Mouse (Mus musculus): ENCODE measurements around the gene AI467606. TPM values are rescaled to one million over a fixed set of nuclear protein-coding genes. Genes with fewer than 3 reads are reported as not detected.

The AI467606 gene
- polyA plus RNA-seq (2016; fragmentation: Nextera tagmentation; extraction: Ambion mirVana) = 1.1 and 1.5 TPM in 2 replicates

DNA sequence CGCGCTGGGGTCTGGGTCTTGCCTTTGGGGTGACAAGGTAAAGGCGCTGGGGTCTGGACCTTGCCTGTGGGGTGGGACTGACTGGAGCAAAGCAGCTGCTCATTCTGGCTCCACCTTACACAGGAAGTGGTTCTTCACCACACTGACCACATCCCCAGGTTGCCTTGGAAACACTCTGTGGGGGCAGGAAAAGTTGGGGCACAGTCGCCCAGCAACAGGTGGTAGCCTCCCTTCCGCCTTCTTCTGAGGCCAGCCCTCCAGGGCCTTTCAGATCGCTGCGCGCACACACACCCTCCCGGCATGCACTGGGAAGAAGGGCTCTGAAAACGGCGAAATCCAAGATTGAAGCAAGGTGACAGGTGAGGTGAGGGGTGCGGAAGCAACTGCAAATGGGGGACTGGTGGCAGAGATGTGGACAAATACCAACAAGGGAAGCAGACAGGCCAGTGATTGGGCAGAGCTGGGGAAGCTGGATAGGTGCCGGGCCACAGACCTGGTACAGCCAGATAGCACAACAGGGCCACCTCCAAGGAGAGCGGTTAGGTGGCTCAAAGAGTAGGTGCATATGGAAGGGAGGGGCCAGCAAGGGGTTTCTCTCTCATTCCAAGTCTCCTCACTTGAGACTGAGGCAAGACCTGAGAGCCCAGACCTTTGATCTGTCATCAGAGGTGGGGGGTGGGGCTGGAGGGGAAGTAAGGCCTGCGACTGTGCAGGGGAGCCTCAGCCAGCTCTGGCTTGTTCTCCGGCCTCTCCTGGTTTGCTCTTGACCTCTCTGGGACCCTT, at the start of gene AI467606:
TSS of gene AI467606 (plus strand) at position 246 of the 783 bp plus-strand sequence.
- no peak within 1 kb of the TSS for H3K27ac ChIP-seq (replicated peaks)
- no peaks in the 10 kb centered on the region for H3K9me3 ChIP-seq
- peaks cover 10% of the 10 kb centered on the region for H3K4me1 ChIP-seq
- H3K9ac ChIP-seq (replicated peaks) = no peak within 1 kb of the TSS
- H3K36me3 ChIP-seq = no peaks in the 10 kb centered on the region
- no peak within 1 kb of the TSS for H3K4me3 ChIP-seq
- WGBS = 76% methylated on average over 16 of the region's 16 CpGs
- H3K4me2 ChIP-seq (replicated peaks) = no peak within 1 kb of the TSS
- no peak for ATAC-seq (ENCODE audit: low FRiP score, low read depth)
- no peaks in the 10 kb centered on the region for H3K27me3 ChIP-seq

DNA sequence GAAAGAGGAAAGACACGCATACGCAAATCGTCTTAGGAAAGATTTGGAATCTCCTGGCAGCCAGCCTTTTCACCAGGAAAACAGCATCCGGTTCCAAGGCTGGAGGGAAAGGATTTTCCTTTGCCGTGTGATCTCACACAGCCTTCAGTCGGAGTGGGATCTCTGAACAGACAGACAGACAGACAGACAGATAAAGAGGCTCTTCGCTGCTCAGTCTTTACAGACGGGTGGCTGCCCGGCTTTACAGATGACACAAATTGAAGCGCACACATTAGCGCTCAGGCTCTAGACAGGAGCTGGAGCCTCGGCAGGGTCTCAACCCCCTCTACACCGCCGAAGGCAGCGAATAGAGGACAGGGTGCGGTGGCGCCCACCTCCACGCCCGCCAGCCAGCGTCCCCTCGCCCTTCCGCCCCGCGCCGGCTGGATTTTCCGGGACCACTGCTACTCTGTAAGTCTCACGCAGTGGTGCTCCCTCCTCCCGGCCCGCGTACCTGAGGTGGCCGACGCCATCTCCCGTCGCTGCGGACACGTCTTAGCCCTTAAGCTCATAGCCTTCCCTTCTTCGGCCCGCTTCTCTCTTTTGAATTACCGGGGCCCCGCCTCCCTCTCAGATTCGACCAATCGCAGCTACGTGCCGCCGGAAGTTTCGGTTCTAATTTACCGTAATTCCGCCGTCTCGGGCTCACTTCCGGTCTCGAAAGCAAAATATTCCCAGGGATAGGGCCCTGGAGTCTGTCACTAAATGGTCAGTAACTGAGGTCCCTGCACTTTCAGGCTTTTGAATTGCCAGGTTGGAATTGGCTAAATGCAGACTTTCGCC, 49.1 kb upstream of the AI467606 start, which contains the start of gene Kif22:
TSS of gene Kif22 (minus strand) at position 621 of the 822 bp plus-strand sequence.
- ATAC-seq (ENCODE audit: low FRiP score, low read depth) = peak; percentile 74
- peaks cover 20% of the 10 kb centered on the region for H3K4me1 ChIP-seq
- H3K4me3 ChIP-seq = peak within 1 kb of the TSS; percentile 91
- H3K4me2 ChIP-seq (replicated peaks) = peak within 1 kb of the TSS; percentile 92
- peak within 1 kb of the TSS; percentile 70 for H3K27ac ChIP-seq (replicated peaks)
- peaks cover 16% of the 10 kb centered on the region for H3K36me3 ChIP-seq
- no peaks in the 10 kb centered on the region for H3K27me3 ChIP-seq
- H3K9me3 ChIP-seq = no peaks in the 10 kb centered on the region
- under 1% methylated on average over 53 of the region's 53 CpGs for WGBS
- peak within 1 kb of the TSS; percentile 86 for H3K9ac ChIP-seq (replicated peaks)

DNA sequence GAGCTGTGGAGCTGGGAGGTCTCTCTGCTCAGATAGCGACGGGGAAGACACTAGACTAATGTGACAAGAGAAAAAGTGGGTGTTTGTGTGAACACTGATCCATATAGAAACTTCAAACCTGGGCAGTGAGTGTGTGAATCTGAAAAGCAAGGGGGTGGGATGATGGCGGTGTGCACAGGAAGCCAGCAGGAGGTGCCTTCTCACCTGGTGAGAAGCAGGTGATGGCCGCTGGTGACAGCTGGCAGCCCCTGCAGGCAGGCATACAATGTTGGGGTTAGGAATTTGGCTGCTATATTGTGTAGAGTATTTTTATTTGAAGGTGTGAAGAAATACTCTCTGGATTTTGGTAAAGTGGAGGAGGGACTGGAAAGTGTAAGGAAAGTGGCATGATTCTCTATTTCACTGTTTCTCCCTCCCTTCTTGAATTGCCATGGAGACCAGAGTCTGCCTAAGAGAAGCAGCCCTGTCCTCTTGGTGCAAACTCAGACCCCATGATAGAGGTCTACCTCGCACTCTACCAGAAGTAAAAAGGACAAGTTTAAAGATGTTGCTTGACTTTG, 36.1 kb upstream of the AI467606 start:
- Histone ChIP-seq H3K9ac (replicated peaks) (no peak overlapping the region), H3K4me3 (no peak overlapping the region), H3K27ac (replicated peaks) (no peak overlapping the region), H3K9me3 (no peaks in the 10 kb centered on the region), H3K4me2 (replicated peaks) (no peak overlapping the region), H3K36me3 (no peaks in the 10 kb centered on the region), H3K27me3 (no peaks in the 10 kb centered on the region), H3K4me1 (no peaks in the 10 kb centered on the region)
- no peak for ATAC-seq (ENCODE audit: low FRiP score, low read depth)
- 67% methylated on average over 5 of the region's 5 CpGs for WGBS

- no peak for ATAC-seq (ENCODE audit: low FRiP score, low read depth)
- H3K4me3 ChIP-seq = no peak overlapping the region
- WGBS = 89% methylated on average over 6 of the region's 6 CpGs
- H3K36me3 ChIP-seq = no peaks in the 10 kb centered on the region
- H3K27ac ChIP-seq (replicated peaks) = no peak overlapping the region
- no peaks in the 10 kb centered on the region for H3K9me3 ChIP-seq
- no peaks in the 10 kb centered on the region for H3K4me1 ChIP-seq
- H3K4me2 ChIP-seq (replicated peaks) = no peak overlapping the region
- no peaks in the 10 kb centered on the region for H3K27me3 ChIP-seq
- H3K9ac ChIP-seq (replicated peaks) = no peak overlapping the region
These were observed 25.6 kb upstream of the AI467606 start for GRCm38 (mm10) chr7:127065538-127065937.

DNA sequence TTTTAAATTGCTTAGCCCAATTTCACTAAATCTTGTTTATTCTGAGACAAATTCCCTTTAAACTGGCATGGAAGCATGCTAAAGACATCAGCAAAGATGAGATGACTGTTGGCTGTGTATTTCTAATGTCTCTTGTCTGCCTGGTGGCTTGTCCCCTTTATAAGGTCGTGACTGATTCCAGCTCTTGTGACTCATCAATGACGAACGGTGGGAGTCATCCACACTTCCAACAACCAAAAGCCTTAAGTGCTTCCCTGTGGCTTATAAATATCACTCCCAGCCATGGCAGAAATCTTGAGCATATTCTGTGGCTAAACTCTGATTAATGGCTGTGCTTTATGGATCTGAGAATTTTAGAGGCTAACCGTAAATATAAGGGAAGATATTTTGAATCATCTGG, 24.8 kb upstream of the AI467606 start:
- no peaks in the 10 kb centered on the region for H3K27me3 ChIP-seq
- H3K9me3 ChIP-seq = no peaks in the 10 kb centered on the region
- no peaks in the 10 kb centered on the region for H3K4me1 ChIP-seq
- no peak overlapping the region for H3K27ac ChIP-seq (replicated peaks)
- ATAC-seq (ENCODE audit: low FRiP score, low read depth) = no peak
- 87% methylated on average over 4 of the region's 4 CpGs for WGBS
- H3K4me2 ChIP-seq (replicated peaks) = no peak overlapping the region
- no peaks in the 10 kb centered on the region for H3K36me3 ChIP-seq
- no peak overlapping the region for H3K4me3 ChIP-seq
- H3K9ac ChIP-seq (replicated peaks) = no peak overlapping the region

DNA sequence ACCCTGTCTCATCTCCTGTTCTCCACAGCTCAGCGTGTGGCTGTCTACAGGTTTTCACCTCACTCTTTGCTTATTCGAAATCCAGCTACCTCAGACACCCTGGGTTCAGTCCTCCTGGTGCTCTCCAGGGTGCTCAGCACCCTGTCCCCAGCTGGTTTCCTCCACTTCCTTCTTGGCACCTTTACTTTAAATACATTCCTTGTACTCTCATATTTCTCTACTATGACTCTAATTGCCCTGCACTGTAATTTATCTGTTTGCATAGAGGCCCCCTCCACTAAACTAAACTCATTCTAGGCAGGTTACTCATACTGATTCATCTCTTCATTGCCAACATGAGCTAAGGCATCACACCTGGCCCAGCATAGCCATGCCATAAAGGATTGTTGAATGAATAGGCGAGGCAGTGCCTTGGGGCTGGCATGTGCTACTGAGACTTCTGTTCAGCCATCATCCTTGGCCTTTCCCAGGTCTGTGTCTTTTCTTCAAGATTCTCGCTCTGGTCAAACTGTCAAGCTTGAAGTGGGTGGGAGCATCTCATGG, 20.2 kb upstream of the AI467606 start:
- no peaks in the 10 kb centered on the region for H3K4me1 ChIP-seq
- no peak for ATAC-seq (ENCODE audit: low FRiP score, low read depth)
- no peak overlapping the region for H3K4me2 ChIP-seq (replicated peaks)
- no peaks in the 10 kb centered on the region for H3K27me3 ChIP-seq
- H3K27ac ChIP-seq (replicated peaks) = no peak overlapping the region
- H3K9ac ChIP-seq (replicated peaks) = no peak overlapping the region
- no peak overlapping the region for H3K4me3 ChIP-seq
- H3K9me3 ChIP-seq = no peaks in the 10 kb centered on the region
- H3K36me3 ChIP-seq = no peaks in the 10 kb centered on the region
- WGBS = 71% methylated on average over 4 of the region's 4 CpGs

DNA sequence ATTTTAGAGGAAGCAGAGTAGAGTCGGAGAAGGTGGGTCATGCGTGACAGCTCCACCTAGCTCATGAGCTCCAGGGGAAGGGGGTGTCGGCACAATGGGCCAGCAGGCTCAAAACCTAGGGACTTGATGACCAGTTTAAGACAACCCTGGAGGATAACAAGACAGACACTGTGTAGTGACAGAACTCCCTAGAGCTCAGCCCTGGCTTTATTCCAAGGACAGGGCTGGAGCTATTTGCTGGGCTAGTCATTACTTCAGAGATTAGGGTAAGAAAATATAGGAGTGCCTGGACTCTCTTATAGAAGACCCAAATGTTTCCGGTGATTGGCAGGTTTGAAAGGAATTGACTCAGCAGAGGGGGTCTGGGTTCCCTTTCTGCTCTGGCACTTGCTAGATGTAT, 17.9 kb upstream of the AI467606 start:
- Histone ChIP-seq H3K27me3 (no peaks in the 10 kb centered on the region), H3K4me3 (no peak overlapping the region), H3K4me2 (replicated peaks) (no peak overlapping the region), H3K9ac (replicated peaks) (no peak overlapping the region), H3K36me3 (no peaks in the 10 kb centered on the region), H3K9me3 (no peaks in the 10 kb centered on the region), H3K4me1 (no peaks in the 10 kb centered on the region), H3K27ac (replicated peaks) (no peak overlapping the region)
- no peak for ATAC-seq (ENCODE audit: low FRiP score, low read depth)
- 84% methylated on average over 4 of the region's 4 CpGs for WGBS

- H3K4me1 ChIP-seq = no peaks in the 10 kb centered on the region
- WGBS = 93% methylated on average over 5 of the region's 5 CpGs
- no peaks in the 10 kb centered on the region for H3K9me3 ChIP-seq
These were observed 15.0 kb upstream of the AI467606 start for GRCm38 (mm10) chr7:127076188-127076587.

GRCm38 (mm10) chr7:127077692-127078091, 13.5 kb upstream of the AI467606 start:
- Histone ChIP-seq H3K4me2 (replicated peaks) (no peak overlapping the region), H3K9me3 (no peaks in the 10 kb centered on the region), H3K27me3 (no peaks in the 10 kb centered on the region), H3K4me1 (no peaks in the 10 kb centered on the region), H3K36me3 (no peaks in the 10 kb centered on the region), H3K9ac (replicated peaks) (no peak overlapping the region), H3K27ac (replicated peaks) (no peak overlapping the region), H3K4me3 (no peak overlapping the region)
- ATAC-seq (ENCODE audit: low FRiP score, low read depth) = no peak
- WGBS = 82% methylated on average over 3 of the region's 3 CpGs

More at GRCm38 (mm10) chr7:127076188-127076587, 15.0 kb upstream of the AI467606 start:
- H3K4me3 ChIP-seq = no peak overlapping the region
- no peak overlapping the region for H3K9ac ChIP-seq (replicated peaks)
- H3K27ac ChIP-seq (replicated peaks) = no peak overlapping the region
- ATAC-seq (ENCODE audit: low FRiP score, low read depth) = no peak
- no peaks in the 10 kb centered on the region for H3K27me3 ChIP-seq
- no peaks in the 10 kb centered on the region for H3K36me3 ChIP-seq
- no peak overlapping the region for H3K4me2 ChIP-seq (replicated peaks)

DNA sequence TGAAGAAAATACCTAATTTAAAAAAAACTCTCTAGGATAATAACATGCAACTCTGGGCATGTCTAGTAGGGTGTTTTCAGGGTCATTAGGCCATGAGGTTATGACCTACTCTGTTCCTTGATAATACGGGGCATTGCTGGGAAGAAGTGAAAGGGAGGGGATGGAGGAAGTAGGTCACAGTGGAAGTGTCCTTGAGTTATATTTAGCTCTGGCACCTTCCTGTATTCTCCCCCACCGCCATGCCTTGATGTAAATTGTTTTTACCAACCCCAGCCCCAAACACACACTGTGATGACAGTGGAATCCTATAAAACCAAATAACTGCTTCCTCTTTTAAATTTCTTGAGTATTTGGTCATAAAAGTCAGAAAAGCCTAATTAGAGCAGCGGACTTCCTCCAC, 11.1 kb upstream of the AI467606 start:
- 79% methylated on average over 3 of the region's 3 CpGs for WGBS
- H3K9me3 ChIP-seq = no peaks in the 10 kb centered on the region
- H3K36me3 ChIP-seq = no peaks in the 10 kb centered on the region
- H3K27me3 ChIP-seq = no peaks in the 10 kb centered on the region
- H3K4me2 ChIP-seq (replicated peaks) = no peak overlapping the region
- ATAC-seq (ENCODE audit: low FRiP score, low read depth) = no peak
- H3K9ac ChIP-seq (replicated peaks) = no peak overlapping the region
- H3K4me3 ChIP-seq = no peak overlapping the region
- H3K4me1 ChIP-seq = no peaks in the 10 kb centered on the region
- no peak overlapping the region for H3K27ac ChIP-seq (replicated peaks)

- Histone ChIP-seq H3K27me3 (no peaks in the 10 kb centered on the region), H3K9me3 (no peaks in the 10 kb centered on the region), H3K36me3 (no peaks in the 10 kb centered on the region), H3K4me1 (no peaks in the 10 kb centered on the region), H3K4me3 (no peak overlapping the region), H3K4me2 (replicated peaks) (no peak overlapping the region), H3K9ac (replicated peaks) (no peak overlapping the region), H3K27ac (replicated peaks) (no peak overlapping the region)
- no peak for ATAC-seq (ENCODE audit: low FRiP score, low read depth)
- WGBS = 87% methylated on average over 8 of the region's 8 CpGs
These were observed 8.9 kb upstream of the AI467606 start for GRCm38 (mm10) chr7:127082271-127082670.

- H3K36me3 ChIP-seq = no peaks in the 10 kb centered on the region
- H3K9me3 ChIP-seq = no peaks in the 10 kb centered on the region
- H3K4me1 ChIP-seq = no peaks in the 10 kb centered on the region
- no peak for ATAC-seq (ENCODE audit: low FRiP score, low read depth)
- H3K4me2 ChIP-seq (replicated peaks) = no peak overlapping the region
- no peak overlapping the region for H3K27ac ChIP-seq (replicated peaks)
- WGBS = 71% methylated on average over 2 of the region's 2 CpGs
- no peak overlapping the region for H3K9ac ChIP-seq (replicated peaks)
- no peak overlapping the region for H3K4me3 ChIP-seq
- H3K27me3 ChIP-seq = no peaks in the 10 kb centered on the region
These were observed 8.2 kb upstream of the AI467606 start for GRCm38 (mm10) chr7:127082995-127083394.
